20 mouse cellular contexts compared by ENCODE assay signal in the genomic region with DNA sequence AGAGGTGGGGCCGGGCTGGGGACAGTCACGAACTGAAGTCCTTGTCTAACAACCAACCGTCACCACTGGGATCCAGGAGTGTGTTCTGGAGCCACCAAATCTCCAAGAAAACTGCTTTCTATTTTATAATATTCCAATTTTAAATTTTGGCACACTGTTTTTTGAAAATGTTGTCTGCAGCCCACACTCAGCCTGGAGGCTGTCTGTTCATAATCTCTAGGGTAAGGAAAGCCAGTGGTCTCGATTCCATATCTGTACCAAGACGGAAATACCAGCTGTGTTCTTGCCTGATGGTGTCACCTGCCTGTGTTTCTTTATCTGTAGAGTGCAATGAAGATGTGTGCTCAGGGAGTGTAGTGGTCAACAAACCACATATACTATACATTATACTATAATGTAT. TPM values are rescaled to one million over a fixed set of nuclear protein-coding genes. Genes with fewer than 3 reads are reported as not detected.
DNase-seq lines count a peak whose midpoint lies in the region; TF ChIP-seq lines count a peak whose summit lies in the region.
"Had no signal": no experiment of that assay in that cellular context is flagged by ENCODE, and none has a peak within 500 bp of the region (broad histone marks: within the 10 kb centered on the region; RNA-seq: fewer than 3 reads in every experiment).

No protein-coding gene starts in this region.

- H3K4me3 ChIP-seq in left cerebral cortex, adult 2 months, result no peak overlapping the region
- H3K4me3 ChIP-seq: embryonic facial prominence, embryonic 10.5 days; embryonic facial prominence, embryonic 12.5 days; forebrain, embryonic 13.5 days; forebrain, embryonic 15.5 days had no signal

- TF ChIP-seq CTCF in left cerebral cortex, adult 2 months (IDR thresholded peaks at IDR 0.05), result no peak

- peak; percentile 31 for DNase-seq in layer of hippocampus, adult 11-12 months (ENCODE audit: low spot score)
- DNase-seq in layer of hippocampus, postnatal 36 days, result no peak
- DNase-seq in layer of hippocampus, adult 9-11 months, result peak; percentile 49
- no peak for DNase-seq in layer of hippocampus, postnatal 10 days (ENCODE audit: low spot score in 2 of 2)
- DNase-seq in left cerebral cortex, adult 2 months (ENCODE audit: extremely low spot score in 1 of 2, low spot score in 2 of 2), result no peak
- DNase-seq in left cerebral cortex, postnatal 10 days (ENCODE audit: extremely low spot score in 1 of 2, low spot score in 2 of 2), result no peak
- DNase-seq in brain, adult 2 months (ENCODE audit: low read depth, low spot score), result peak; percentile 61
- DNase-seq in spleen, adult 18-20 months, result no peak
- DNase-seq: adrenal gland, adult 2 months; adrenal gland, postnatal 10 days; adrenal gland, postnatal 25 days; cerebellum, adult 11-12 months; cerebellum, adult 2 months; cerebellum, adult 9-10 months; cerebellum, postnatal 10 days; cerebellum, postnatal 25 days had no signal

- H3K27ac ChIP-seq in left cerebral cortex, adult 2 months, result peak overlapping the region; percentile 24; the same call in 1 of the 2 replicates
- H3K27ac ChIP-seq: embryonic facial prominence, embryonic 10.5 days; embryonic facial prominence, embryonic 12.5 days; forebrain, embryonic 13.5 days; forebrain, embryonic 15.5 days had no signal

- intact Hi-C loops in left cerebral cortex, adult 2 months (cut with DNase I), result no loop called here
- intact Hi-C loops in left cerebral cortex, postnatal 10 days (cut with DNase I), result no loop called here

RNA-seq across cellular contexts. Expression of a gene that starts 23.6 kb away (rescaled TPM):
- 100 to 1,000 TPM; 242 to 243 TPM for total RNA-seq in layer of hippocampus, postnatal 36 days (2021)
- 100 to 1,000 TPM; 166 to 169 TPM for total RNA-seq in layer of hippocampus, postnatal 10 days (2021)
- 100 to 1,000 TPM; 139 to 148 TPM for total RNA-seq in left cerebral cortex, adult 2 months (2021)
- total RNA-seq in left cerebral cortex, postnatal 10 days (2021), result 10 to 100 TPM; 77.3 to 88.1 TPM

Comparison
In these comparisons a context has a peak if more than half of its experiments do, and no peak if none do; other contexts are left out.
1. DNase-seq: peak in layer of hippocampus, adult 11-12 months (single experiment), layer of hippocampus, adult 9-11 months (single experiment) and brain, adult 2 months (single experiment); none in layer of hippocampus, postnatal 36 days (0 of 2), layer of hippocampus, postnatal 10 days (0 of 2), left cerebral cortex, adult 2 months (0 of 2), left cerebral cortex, postnatal 10 days (0 of 2) and spleen, adult 18-20 months (0 of 2).